Comparison of ENCODE assay signal across 8 mouse cellular contexts in genomic region chr14:119007103-119007951, GRCm38 (mm10).
DNase-seq lines count a peak whose midpoint lies in the region; ATAC-seq and TF ChIP-seq lines count a peak whose summit lies in the region.

No protein-coding gene starts in this region.

- TF ChIP-seq POLR2A in CH12.LX (IDR thresholded peaks at IDR 0.05; ENCODE audit: low read depth, low read length), result peak; percentile 68
- 0 out of 2 replicates have a peak, but pooled peaks have one; percentile 31 for TF ChIP-seq POLR2A in liver, adult 2 months (IDR thresholded peaks at IDR 0.05; ENCODE audit: extremely low read depth, insufficient read depth, low read length)

- TF ChIP-seq EP300 in CH12.LX (IDR thresholded peaks at IDR 0.05; ENCODE audit: low read length), result 0 out of 2 replicates have a peak, but pooled peaks have one; percentile 34

- peak overlapping the region; percentile 92 for H3K4me2 ChIP-seq in CH12.LX (ENCODE audit: insufficient read depth, low read depth, poor library complexity, severe bottlenecking)
- H3K4me2 ChIP-seq in heart, embryonic 13.5 days, result peak overlapping the region; percentile 88
- H3K4me2 ChIP-seq in kidney, postnatal 0 days (ENCODE audit: low read length), result peak overlapping the region; percentile 92

- peak; percentile 100 for DNase-seq in CH12.LX (ENCODE audit: extremely low read depth)
- peak; percentile 96 for DNase-seq in c-Kit-positive CD71-negative TER-119-negative erythroid progenitor cells, embryonic 14.5 days (ENCODE audit: low read depth)
- peak; percentile 99 for DNase-seq in fibroblast of lung, adult 2 months (ENCODE audit: low read depth)
- DNase-seq in kidney, postnatal 0 days (ENCODE audit: low spot score), result peak; percentile 100
- peak; percentile 100 for DNase-seq in liver, adult 2 months (ENCODE audit: extremely low read depth, low read depth, low spot score)
- peak; percentile 92 to 93 for DNase-seq in spleen, postnatal 4 days (ENCODE audit: low spot score in 2 of 2)

- no peaks in the 10 kb centered on the region for H3K9me3 ChIP-seq in CH12.LX (replicated peaks; ENCODE audit: low read length)
- H3K9me3 ChIP-seq in heart, embryonic 13.5 days, result no peaks in the 10 kb centered on the region
- H3K9me3 ChIP-seq in kidney, postnatal 0 days (replicated peaks; ENCODE audit: low read length), result no peaks in the 10 kb centered on the region

- dilution Hi-C loops in CH12.LX (cut with MboI; ENCODE audit: extremely low pct_ligation_motif_present, extremely low pct_unique_long_range_greater_than_20kb, low sequenced_read_pairs), result no loop called here

- no peaks in the 10 kb centered on the region for H3K79me2 ChIP-seq in CH12.LX (replicated peaks; ENCODE audit: control insufficient read depth, extremely low read depth, insufficient read depth, poor library complexity, severe bottlenecking)
- no peaks in the 10 kb centered on the region for H3K79me2 ChIP-seq in liver, adult 2 months (ENCODE audit: control insufficient read depth, insufficient read depth, low read length)

- H3K4me1 ChIP-seq in CH12.LX (ENCODE audit: control insufficient read depth in 1 of 2, insufficient read depth in 2 of 2), result peaks cover 2 to 6% of the 10 kb centered on the region in 2 experiments; a peak in 2 of 4 replicates
- H3K4me1 ChIP-seq in heart, embryonic 13.5 days, result peaks cover 9% of the 10 kb centered on the region
- 0 out of 2 replicates have a peak, but pooled peaks cover 3% of the 10 kb centered on the region for H3K4me1 ChIP-seq in kidney, postnatal 0 days (replicated peaks; ENCODE audit: insufficient read depth, low read length)
- H3K4me1 ChIP-seq in liver, adult 2 months (ENCODE audit: control insufficient read depth, insufficient read depth, low read length), result peaks cover 2% of the 10 kb centered on the region; the same call in 1 of the 2 replicates

- no peaks in the 10 kb centered on the region for H3K36me3 ChIP-seq in CH12.LX (replicated peaks in 1 of 2; ENCODE audit: control insufficient read depth in 1 of 2, insufficient read depth in 1 of 2, low read length in 1 of 2)
- peaks cover 18% of the 10 kb centered on the region for H3K36me3 ChIP-seq in heart, embryonic 13.5 days
- 0 out of 2 replicates have a peak, but pooled peaks cover 4% of the 10 kb centered on the region for H3K36me3 ChIP-seq in kidney, postnatal 0 days (ENCODE audit: insufficient read depth, low read length)
- H3K36me3 ChIP-seq in liver, adult 2 months (ENCODE audit: control insufficient read depth, insufficient read depth, low read length), result no peaks in the 10 kb centered on the region

- WGBS in heart, embryonic 13.5 days, result under 1% methylated on average over 13 of the region's 13 CpGs
- WGBS in kidney, postnatal 0 days, result under 1% methylated on average over 13 of the region's 13 CpGs
- 1% methylated on average over 13 of the region's 13 CpGs for WGBS in liver, adult 2 months

- TF ChIP-seq CTCF in CH12.LX (conservative IDR thresholded peaks at IDR 0.05 in 1 of 2, IDR thresholded peaks at IDR 0.05 in 1 of 2; ENCODE audit: low read depth in 2 of 2, low read length in 2 of 2), result no peak
- no peak for TF ChIP-seq CTCF in kidney, postnatal 0 days (IDR thresholded peaks at IDR 0.05; ENCODE audit: low read depth)
- no peak for TF ChIP-seq CTCF in liver, adult 2 months (IDR thresholded peaks at IDR 0.05; ENCODE audit: low read depth, low read length)

- TF ChIP-seq RAD21 in CH12.LX (IDR thresholded peaks at IDR 0.05; ENCODE audit: low read depth, low read length), result no peak

- ATAC-seq in heart, embryonic 13.5 days (ENCODE audit: extremely low read depth, insufficient number of reproducible peaks, low FRiP score, low TSS enrichment), result peak; percentile 99
- ATAC-seq in kidney, postnatal 0 days (replicated peaks; ENCODE audit: low FRiP score, low read depth), result peak; percentile 100
- ATAC-seq in monocyte, adult 5-6 weeks (replicated peaks; ENCODE audit: insufficient number of reproducible peaks, low FRiP score, low TSS enrichment, poor library complexity, severe bottlenecking), result peak; percentile 100

- in situ Hi-C loops in CH12.LX (cut with MboI; ENCODE audit: low pct_ligation_motif_present, low pct_unique_long_range_greater_than_20kb, low sequenced_read_pairs), result no loop called here

- peak overlapping the region; percentile 77 for H3K9ac ChIP-seq in CH12.LX (ENCODE audit: insufficient read depth, low read depth)
- peak overlapping the region; percentile 71 for H3K9ac ChIP-seq in heart, embryonic 13.5 days
- H3K9ac ChIP-seq in kidney, postnatal 0 days (ENCODE audit: low read depth, low read length), result peak overlapping the region; percentile 62
- peak overlapping the region; percentile 42; the same call in 1 of the 2 replicates for H3K9ac ChIP-seq in liver, adult 2 months (ENCODE audit: low read depth, low read length)

- H3K27ac ChIP-seq in CH12.LX (ENCODE audit: insufficient read depth, low read depth), result peak overlapping the region; percentile 45; the same call in 1 of the 2 replicates
- H3K27ac ChIP-seq in heart, embryonic 13.5 days (replicated peaks), result peak overlapping the region; percentile 81
- peak overlapping the region; percentile 82 for H3K27ac ChIP-seq in kidney, postnatal 0 days
- H3K27ac ChIP-seq in liver, adult 2 months (replicated peaks; ENCODE audit: insufficient read depth, low read depth, low read length), result no peak overlapping the region

- peak overlapping the region; percentile 61 to 87 (median 66) for H3K4me3 ChIP-seq in CH12.LX (replicated peaks in 1 of 3; ENCODE audit: low read depth in 2 of 3, low read length in 2 of 3, poor library complexity in 1 of 3)
- H3K4me3 ChIP-seq in heart, embryonic 13.5 days, result peak overlapping the region; percentile 55
- H3K4me3 ChIP-seq in kidney, postnatal 0 days (replicated peaks; ENCODE audit: low read depth, low read length), result peak overlapping the region; percentile 48
- H3K4me3 ChIP-seq in liver, adult 2 months (ENCODE audit: insufficient read depth, low read depth, low read length), result peak overlapping the region; percentile 74

- peaks cover 1% of the 10 kb centered on the region for H3K27me3 ChIP-seq in CH12.LX (replicated peaks)
- no peaks in the 10 kb centered on the region for H3K27me3 ChIP-seq in heart, embryonic 13.5 days (replicated peaks)
- H3K27me3 ChIP-seq in kidney, postnatal 0 days (ENCODE audit: insufficient read depth, low read length), result no peaks in the 10 kb centered on the region
- H3K27me3 ChIP-seq in liver, adult 2 months (ENCODE audit: control insufficient read depth, insufficient read depth, low read length), result no peaks in the 10 kb centered on the region

TF ChIP-seq in CH12.LX, 34 proteins besides CTCF, POLR2A, EP300 and RAD21 (continues in another document):
- no peak for TF ChIP-seq PAX5 (IDR thresholded peaks at IDR 0.05; ENCODE audit: low read length)
- no peak for TF ChIP-seq ZC3H11A (IDR thresholded peaks at IDR 0.05; ENCODE audit: low read depth, low read length)
- TF ChIP-seq GABPA (IDR thresholded peaks at IDR 0.05; ENCODE audit: insufficient replicate concordance, low read depth, low read length), result no peak
- no peak for TF ChIP-seq USF1 (IDR thresholded peaks at IDR 0.05; ENCODE audit: low read depth, low read length)
- peak; percentile 67 for TF ChIP-seq ZMIZ1 (IDR thresholded peaks at IDR 0.05; ENCODE audit: low read depth, low read length)
- no peak for TF ChIP-seq MEF2A (IDR thresholded peaks at IDR 0.05; ENCODE audit: borderline replicate concordance, low read depth, low read length)
- peak; percentile 60; the same call in 1 of the 2 replicates for TF ChIP-seq CHD1 (IDR thresholded peaks at IDR 0.05; ENCODE audit: low read depth, low read length)
- TF ChIP-seq HCFC1 (IDR thresholded peaks at IDR 0.05; ENCODE audit: low read depth, low read length), result peak; percentile 67
- TF ChIP-seq IRF4 (IDR thresholded peaks at IDR 0.05; ENCODE audit: low read depth, low read length), result no peak; the same call in none of the 2 replicates
- TF ChIP-seq SIN3A (IDR thresholded peaks at IDR 0.05; ENCODE audit: low read length), result peak; percentile 89; the same call in 1 of the 2 replicates
- TF ChIP-seq JUND (conservative IDR thresholded peaks at IDR 0.05; ENCODE audit: low read depth, low read length), result no peak
- no peak for TF ChIP-seq E2F4 (IDR thresholded peaks at IDR 0.05; ENCODE audit: insufficient replicate concordance, low read depth, low read length)
- no peak for TF ChIP-seq SMC3 (IDR thresholded peaks at IDR 0.05; ENCODE audit: low read depth, low read length)
- TF ChIP-seq UBTF (IDR thresholded peaks at IDR 0.05; ENCODE audit: low read depth, low read length), result no peak
- TF ChIP-seq MYC (IDR thresholded peaks at IDR 0.05; ENCODE audit: low read depth, low read length), result peak; percentile 24; the same call in 1 of the 2 replicates
- TF ChIP-seq KAT2A (IDR thresholded peaks at IDR 0.05; ENCODE audit: insufficient replicate concordance, low read length), result no peak
- TF ChIP-seq TCF12 (IDR thresholded peaks at IDR 0.05; ENCODE audit: low read depth, low read length), result peak; percentile 46; the same call in 1 of the 2 replicates
- no peak for TF ChIP-seq ZKSCAN1 (IDR thresholded peaks at IDR 0.05; ENCODE audit: borderline replicate concordance, low read depth, low read length)
- TF ChIP-seq CHD2 (IDR thresholded peaks at IDR 0.05; ENCODE audit: low read length), result no peak
- TF ChIP-seq NRF1 (IDR thresholded peaks at IDR 0.05; ENCODE audit: low read depth, low read length), result peak; percentile 84
- peak; percentile 66 for TF ChIP-seq TBP (conservative IDR thresholded peaks at IDR 0.05; ENCODE audit: low read depth, low read length)
- TF ChIP-seq RCOR1 (conservative IDR thresholded peaks at IDR 0.05; ENCODE audit: low read depth, low read length), result no peak
- TF ChIP-seq MAFK (IDR thresholded peaks at IDR 0.05; ENCODE audit: insufficient replicate concordance, low read length), result no peak
- peak; percentile 38; the same call in 1 of the 2 replicates for TF ChIP-seq MAZ (IDR thresholded peaks at IDR 0.05; ENCODE audit: low read depth, low read length)
- TF ChIP-seq NELFE (IDR thresholded peaks at IDR 0.05; ENCODE audit: low read depth, low read length), result peak; percentile 69
- no peak; the same call in 1 of the 2 replicates for TF ChIP-seq JUN (IDR thresholded peaks at IDR 0.05; ENCODE audit: insufficient read depth, low read depth, low read length)
- TF ChIP-seq MXI1 (IDR thresholded peaks at IDR 0.05; ENCODE audit: low read depth, low read length), result peak; percentile 75
- TF ChIP-seq ETS1 (conservative IDR thresholded peaks at IDR 0.05; ENCODE audit: low read depth, low read length), result no peak; the same call in 1 of the 2 replicates
- no peak for TF ChIP-seq USF2 (conservative IDR thresholded peaks at IDR 0.05; ENCODE audit: low read depth, low read length)
- no peak for TF ChIP-seq BHLHE40 (IDR thresholded peaks at IDR 0.05; ENCODE audit: low read depth, low read length)
- no peak for TF ChIP-seq POLR2AphosphoS2 (IDR thresholded peaks at IDR 0.05; ENCODE audit: low read depth, low read length)
- peak; percentile 79 for TF ChIP-seq MAX (IDR thresholded peaks at IDR 0.05; ENCODE audit: low read length)
